Mouse (Mus musculus): Measurements from ENCODE around the gene Abi2.

GRCm38 (mm10) chr1:60447067-60447466 is 37.6 kb downstream of the Abi2 start:
- TF ChIP-seq ZNF384 (IDR thresholded peaks at IDR 0.05; ENCODE audit: low read depth, low read length) (no peak), MAFK (IDR thresholded peaks at IDR 0.05; ENCODE audit: insufficient read depth, low read depth, low read length) (no peak), HCFC1 (IDR thresholded peaks at IDR 0.05; ENCODE audit: borderline replicate concordance, insufficient read depth, low read length) (no peak)
